Mouse (Mus musculus) intestine, embryonic 14.5 days (tissue): Measurements from ENCODE around the gene Sun1. TPM values are rescaled to one million over a fixed set of nuclear protein-coding genes. Genes with fewer than 3 reads are reported as not detected.

Source experiments
- ATAC-seq: fragments of 200-750 bp; cut with Nextera tagmentation; replicated peaks from 2 replicates; pipeline ENCODE4 v1.8.0; 2017; ENCODE audit warnings: low read depth, moderate number of reproducible peaks, moderate TSS enrichment, moderate library complexity; ENCODE audit not compliant: low FRiP score, low TSS enrichment
- DNase-seq: peaks from one replicate; pipeline ENCODE4 v3.0.0-alpha.2; 2018; ENCODE audit warnings: low spot score
- H3K27ac ChIP-seq: fragments of 300-500 bp; sonication (generic); 2 replicates; pipeline ENCODE4 v1.5.1; 2014; ENCODE audit warnings: low read depth, mild to moderate bottlenecking, control low read depth
- H3K27me3 ChIP-seq: fragments of 300-500 bp; sonication (generic); replicated peaks from 2 replicates; pipeline ENCODE4 v1.6.1; 2014; ENCODE audit warnings: low read length, control low read depth; ENCODE audit not compliant: control insufficient read depth, insufficient read depth
- H3K36me3 ChIP-seq: fragments of 300-500 bp; sonication (generic); 2 replicates; pipeline ENCODE4 v1.6.1; 2014; ENCODE audit warnings: low read length, control low read depth; ENCODE audit not compliant: control insufficient read depth, insufficient read depth
- H3K4me1 ChIP-seq: fragments of 300-500 bp; sonication (generic); replicated peaks from 2 replicates; pipeline ENCODE4 v1.6.1; 2014; ENCODE audit warnings: low read length, control low read depth, mixed read lengths; ENCODE audit not compliant: control insufficient read depth, insufficient read depth
- H3K4me2 ChIP-seq: fragments of 300-500 bp; sonication (generic); 2 replicates; pipeline ENCODE4 v1.6.1; 2014; ENCODE audit warnings: low read length
- H3K4me3 ChIP-seq: fragments of 300-500 bp; sonication (generic); 2 replicates; pipeline ENCODE4 v1.5.1; 2014; ENCODE audit warnings: low read depth, low read length, control low read depth, mixed read lengths
- H3K9ac ChIP-seq: fragments of 300-500 bp; sonication (generic); 2 replicates; pipeline ENCODE4 v1.6.1; 2014; ENCODE audit warnings: mild to moderate bottlenecking, low read length
- H3K9me3 ChIP-seq: fragments of 300-500 bp; sonication (generic); 2 replicates; pipeline ENCODE4 v1.6.1; 2016; ENCODE audit warnings: low read length, control low read depth; ENCODE audit not compliant: control insufficient read depth
- WGBS: fragments of 180-500 bp; shearing (Covaris S2); extraction: QIAGEN DNeasy Blood & Tissue Kit; methylation state at CpG from one replicate; pipeline ENCODE4 v1.1.7; 2014; 5-methylcytosine and 5-hydroxymethylcytosine counted together
- polyA plus RNA-seq: library from polyadenylated mRNA; unstranded; fragments of >200 nt; fragmentation: Nextera tagmentation; extraction: Ambion mirVana; gene quantifications from 2 replicates; pipeline ENCODE4 v1.2.1, GENCODE M21; 2014

The Sun1 gene
- polyA plus RNA-seq, 1 experiment from 2014 or later = 54.7 TPM

DNA sequence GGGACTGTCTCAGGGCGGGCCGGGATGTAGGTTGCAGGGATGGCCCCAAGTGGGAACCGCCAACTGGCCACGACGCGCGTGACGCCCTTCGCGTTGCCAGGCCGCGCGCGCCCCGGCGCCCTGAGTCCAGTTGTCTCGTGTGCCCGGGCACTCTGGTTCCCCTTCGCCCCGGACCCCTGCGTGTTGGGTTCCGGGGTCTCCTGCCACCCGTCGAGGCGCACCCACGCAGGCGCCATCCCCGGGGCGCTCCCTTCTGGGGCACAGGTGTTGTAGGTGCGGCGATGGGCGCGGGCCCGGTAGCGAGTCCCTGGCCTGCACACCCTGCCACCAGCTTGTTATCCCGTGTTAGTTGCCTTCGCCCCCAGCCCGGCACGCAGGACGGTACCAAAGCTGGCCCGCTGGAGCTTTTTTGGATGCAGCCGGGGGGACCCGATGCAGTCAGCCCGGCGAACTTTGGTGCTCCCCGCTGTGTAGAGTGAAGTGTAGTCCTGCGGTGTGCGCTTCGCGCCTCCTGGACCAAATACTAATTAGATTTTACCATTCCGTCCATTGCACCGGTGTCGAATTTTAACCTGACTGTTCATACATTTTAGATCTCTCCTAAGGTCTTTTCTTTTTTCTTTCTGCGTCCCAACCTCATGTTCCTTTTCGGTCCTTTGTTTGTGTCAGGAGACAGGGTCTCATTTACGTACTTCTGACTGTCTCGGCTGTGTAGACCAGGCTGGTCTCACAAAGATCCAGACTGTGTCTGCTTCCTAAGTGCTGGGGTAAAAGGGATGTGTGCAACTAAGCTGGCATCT lies 533 bp downstream of the Sun1 start:
- Histone ChIP-seq H3K9me3 (no peaks in the 10 kb centered on the region), H3K27ac (peak overlapping the region; percentile 38; the same call in 1 of the 2 replicates), H3K4me1 (peaks cover 20% of the 10 kb centered on the region), H3K27me3 (no peaks in the 10 kb centered on the region), H3K4me2 (peak overlapping the region; percentile 90), H3K9ac (peak overlapping the region; percentile 79), H3K36me3 (0 out of 2 replicates have a peak, but pooled peaks cover 9% of the 10 kb centered on the region), H3K4me3 (peak overlapping the region; percentile 88)
- DNase-seq (no peak), ATAC-seq (no peak; the same call in 1 of the 2 replicates)
- WGBS = under 1% methylated on average over 56 of the region's 57 CpGs

DNA sequence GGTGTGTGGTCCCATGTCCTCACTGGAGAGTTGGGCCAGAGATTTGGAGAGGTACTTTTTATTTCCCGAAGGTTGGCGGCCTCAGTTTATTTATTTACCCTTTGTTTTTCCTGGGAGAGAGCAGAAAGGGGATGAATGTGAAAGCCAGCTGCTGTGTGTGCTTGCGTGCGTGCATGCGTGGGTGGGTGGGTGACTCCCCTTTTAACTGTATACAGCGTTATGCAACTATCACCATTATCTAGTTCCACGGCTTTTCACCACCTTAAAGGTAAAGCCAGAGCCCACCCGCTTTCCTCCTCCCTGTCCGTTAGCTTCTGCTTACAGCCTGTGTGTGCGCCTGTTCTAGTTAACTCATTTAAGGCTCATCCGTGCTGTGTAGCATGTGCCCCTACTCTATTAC lies 1.7 kb downstream of the Sun1 start:
- no peak for DNase-seq
- H3K4me2 ChIP-seq = peak overlapping the region; percentile 90
- no peak overlapping the region for H3K27ac ChIP-seq
- H3K4me1 ChIP-seq = peaks cover 20% of the 10 kb centered on the region
- 0 out of 2 replicates have a peak, but pooled peaks cover 9% of the 10 kb centered on the region for H3K36me3 ChIP-seq
- WGBS = 69% methylated on average over 11 of the region's 11 CpGs
- no peak overlapping the region for H3K9ac ChIP-seq
- H3K27me3 ChIP-seq = no peaks in the 10 kb centered on the region
- no peaks in the 10 kb centered on the region for H3K9me3 ChIP-seq
- H3K4me3 ChIP-seq = no peak overlapping the region
- no peak for ATAC-seq

DNA sequence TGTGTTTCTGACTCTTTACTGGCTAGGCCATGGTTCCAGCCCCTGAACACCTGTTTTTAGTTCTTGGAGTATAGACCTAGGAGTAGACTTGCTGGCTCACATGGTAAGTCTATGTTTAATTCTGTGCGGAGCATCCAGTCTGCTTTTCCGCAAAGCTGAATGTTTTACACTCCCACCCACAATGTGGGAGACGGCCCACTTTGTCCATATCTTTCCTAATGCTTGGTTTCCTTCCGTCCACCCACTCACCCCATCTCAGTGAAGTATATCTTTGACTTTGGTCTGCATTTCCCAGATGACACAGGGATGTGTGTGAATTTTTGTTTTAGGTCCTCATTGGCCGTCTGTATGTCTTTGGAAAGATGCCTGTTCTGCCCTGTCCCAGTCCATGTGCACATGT lies 2.9 kb downstream of the Sun1 start:
- no peak for ATAC-seq
- 85% methylated on average over 5 of the region's 5 CpGs for WGBS
- no peak overlapping the region for H3K27ac ChIP-seq

DNA sequence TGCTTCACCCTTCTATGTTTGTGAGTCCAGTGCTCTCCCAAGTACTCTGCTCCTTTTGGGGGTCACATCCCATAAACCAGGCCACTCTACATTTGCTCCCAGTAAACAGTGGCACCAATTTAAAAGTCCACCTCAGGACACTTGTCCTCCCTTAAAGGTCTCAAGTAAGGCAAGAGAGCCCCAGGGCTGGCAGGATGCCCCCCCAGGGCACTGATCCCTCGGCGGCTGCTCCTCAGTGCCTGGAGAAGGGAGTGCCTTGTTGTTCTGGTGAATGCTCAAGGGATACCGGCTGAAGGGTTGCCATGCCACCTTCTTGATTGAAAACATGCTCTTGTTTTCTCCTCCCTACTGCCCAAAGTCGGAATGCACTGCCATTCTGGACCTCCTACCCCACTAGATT lies 5.6 kb downstream of the Sun1 start:
- Histone ChIP-seq H3K27ac (no peak overlapping the region), H3K27me3 (no peaks in the 10 kb centered on the region), H3K4me1 (peaks cover 13% of the 10 kb centered on the region), H3K9me3 (no peaks in the 10 kb centered on the region), H3K36me3 (0 out of 2 replicates have a peak, but pooled peaks cover 19% of the 10 kb centered on the region), H3K4me2 (no peak overlapping the region), H3K9ac (no peak overlapping the region), H3K4me3 (no peak overlapping the region)
- no peak for ATAC-seq
- WGBS = 63% methylated on average over 4 of the region's 4 CpGs
- no peak for DNase-seq

More for the DNA sequence above, 2.9 kb downstream of the Sun1 start:
- H3K4me1 ChIP-seq = peaks cover 20% of the 10 kb centered on the region
- no peak overlapping the region for H3K4me3 ChIP-seq
- no peak overlapping the region for H3K4me2 ChIP-seq
- no peak for DNase-seq
- no peaks in the 10 kb centered on the region for H3K9me3 ChIP-seq
- no peak overlapping the region for H3K9ac ChIP-seq
- H3K36me3 ChIP-seq = 0 out of 2 replicates have a peak, but pooled peaks cover 9% of the 10 kb centered on the region
- no peaks in the 10 kb centered on the region for H3K27me3 ChIP-seq

DNA sequence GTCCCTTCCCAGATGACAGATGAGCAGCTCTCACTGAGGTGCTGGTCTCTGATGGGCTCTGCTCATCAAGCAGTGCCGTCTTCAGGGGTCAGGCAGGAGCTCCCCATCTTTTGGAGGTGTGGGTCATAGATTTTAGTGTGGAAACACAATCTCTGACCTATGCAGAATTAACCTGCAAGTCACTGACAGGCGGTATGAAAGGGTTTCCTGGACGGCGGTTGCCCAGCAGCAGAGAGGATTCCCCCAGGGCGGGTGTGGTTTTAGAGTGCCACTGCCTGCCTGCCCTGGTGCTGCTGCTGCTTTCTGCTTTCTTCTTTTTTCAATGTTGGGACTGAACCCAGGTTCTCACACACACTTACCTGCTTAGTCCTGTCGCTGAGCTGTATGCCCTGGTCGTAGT lies 6.1 kb downstream of the Sun1 start:
- H3K36me3 ChIP-seq = 0 out of 2 replicates have a peak, but pooled peaks cover 19% of the 10 kb centered on the region
- H3K9ac ChIP-seq = no peak overlapping the region
- H3K4me3 ChIP-seq = no peak overlapping the region
- H3K4me1 ChIP-seq = peaks cover 9% of the 10 kb centered on the region
- no peak overlapping the region for H3K4me2 ChIP-seq
- ATAC-seq (no peak), DNase-seq (no peak)
- no peaks in the 10 kb centered on the region for H3K27me3 ChIP-seq
- 65% methylated on average over 7 of the region's 7 CpGs for WGBS
- H3K9me3 ChIP-seq = no peaks in the 10 kb centered on the region
- H3K27ac ChIP-seq = no peak overlapping the region

DNA sequence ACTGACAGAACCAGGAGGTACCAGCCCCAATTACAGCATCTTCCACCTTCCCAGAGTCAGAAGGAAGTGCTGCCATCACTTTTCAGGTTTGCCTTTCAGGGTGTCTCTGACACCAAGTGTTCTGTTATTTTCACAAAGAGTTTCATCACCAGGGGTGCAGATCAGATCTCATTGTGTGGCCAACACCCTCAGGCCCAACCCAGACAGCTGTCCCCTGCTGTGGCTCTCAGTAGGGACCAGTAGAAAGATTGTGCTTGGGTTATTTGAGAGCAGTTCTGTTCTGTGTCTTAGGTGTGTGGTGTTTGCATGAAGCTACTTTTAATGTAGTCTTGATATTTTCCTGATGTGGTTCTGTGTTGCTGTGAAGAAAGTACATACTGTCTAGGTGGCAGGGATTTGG lies 7.7 kb downstream of the Sun1 start:
- Histone ChIP-seq H3K4me2 (no peak overlapping the region), H3K27ac (no peak overlapping the region), H3K27me3 (no peaks in the 10 kb centered on the region), H3K36me3 (0 out of 2 replicates have a peak, but pooled peaks cover 19% of the 10 kb centered on the region), H3K4me1 (0 out of 2 replicates have a peak, but pooled peaks cover 2% of the 10 kb centered on the region), H3K9me3 (no peaks in the 10 kb centered on the region), H3K9ac (no peak overlapping the region), H3K4me3 (no peak overlapping the region)
- no peak for ATAC-seq
- DNase-seq = no peak

DNA sequence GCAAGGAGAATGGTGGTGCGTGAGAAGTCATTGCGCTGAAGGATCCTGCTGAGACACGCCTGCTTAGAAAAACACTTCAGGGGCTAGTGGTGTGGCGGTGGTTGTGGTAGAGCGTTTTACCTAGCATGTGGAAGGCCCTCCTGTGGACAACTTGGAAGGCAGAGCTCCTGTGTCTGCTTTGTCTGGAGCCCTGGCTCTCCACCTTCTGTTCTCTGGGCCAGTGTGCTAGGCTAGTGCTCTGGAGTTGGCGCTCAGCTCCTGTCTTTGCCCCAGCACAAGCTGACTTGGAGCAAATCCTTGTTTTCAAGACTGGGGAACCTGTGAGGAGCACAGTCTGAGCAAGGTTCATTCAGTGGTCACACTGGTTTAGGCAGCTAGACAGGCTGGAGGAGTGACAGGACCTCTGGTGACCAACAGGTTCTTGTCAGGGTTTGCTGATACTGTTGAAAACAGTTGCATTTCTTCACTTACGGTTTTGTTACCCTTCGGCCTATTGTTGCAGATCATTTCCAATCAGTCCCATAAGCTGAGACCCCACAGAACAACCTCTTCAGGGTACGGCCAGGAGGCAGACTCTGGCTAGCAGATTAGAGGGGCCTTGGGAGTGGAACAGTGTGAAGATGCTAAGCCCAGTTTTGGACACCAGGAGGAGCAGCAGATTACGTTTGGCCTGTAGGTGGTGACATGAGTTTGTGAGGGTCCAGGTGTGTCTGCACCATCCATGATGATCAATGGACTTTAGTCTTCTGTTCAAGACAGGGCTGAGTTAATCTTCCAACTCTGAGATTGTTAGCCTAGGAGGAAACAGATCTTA lies 8.6 kb downstream of the Sun1 start:
- Histone ChIP-seq H3K27me3 (no peaks in the 10 kb centered on the region), H3K4me1 (0 out of 2 replicates have a peak, but pooled peaks cover 2% of the 10 kb centered on the region), H3K4me3 (no peak overlapping the region), H3K4me2 (no peak overlapping the region), H3K27ac (no peak overlapping the region), H3K9me3 (no peaks in the 10 kb centered on the region), H3K36me3 (0 out of 2 replicates have a peak, but pooled peaks cover 15% of the 10 kb centered on the region), H3K9ac (no peak overlapping the region)
- no peak for DNase-seq
- 89% methylated on average over 10 of the region's 10 CpGs for WGBS
- no peak for ATAC-seq

DNA sequence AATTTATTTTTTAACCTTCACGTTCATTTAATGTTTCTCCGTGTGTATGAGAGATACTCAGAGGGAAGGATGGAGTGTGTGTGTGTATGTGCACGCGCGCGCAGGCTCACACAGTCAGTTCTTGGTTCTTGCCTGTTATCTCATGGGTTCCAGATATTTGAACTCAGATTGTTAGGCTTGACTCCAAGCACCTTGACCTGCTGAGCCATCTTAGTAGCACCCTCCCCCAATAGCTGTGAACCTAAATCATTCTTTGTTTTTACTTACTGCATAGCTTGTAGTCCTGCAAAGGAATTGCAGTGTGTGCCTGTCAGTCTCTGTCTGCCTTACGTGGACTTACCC lies 9.2 kb downstream of the Sun1 start:
- Histone ChIP-seq H3K27ac (no peak overlapping the region), H3K9me3 (no peaks in the 10 kb centered on the region), H3K4me3 (no peak overlapping the region), H3K36me3 (0 out of 2 replicates have a peak, but pooled peaks cover 15% of the 10 kb centered on the region), H3K9ac (no peak overlapping the region), H3K4me1 (0 out of 2 replicates have a peak, but pooled peaks cover 2% of the 10 kb centered on the region), H3K4me2 (no peak overlapping the region), H3K27me3 (no peaks in the 10 kb centered on the region)
- ATAC-seq (no peak), DNase-seq (no peak)
- 84% methylated on average over 7 of the region's 7 CpGs for WGBS
